Mouse (Mus musculus): ENCODE data around the gene Pisd.

DNA sequence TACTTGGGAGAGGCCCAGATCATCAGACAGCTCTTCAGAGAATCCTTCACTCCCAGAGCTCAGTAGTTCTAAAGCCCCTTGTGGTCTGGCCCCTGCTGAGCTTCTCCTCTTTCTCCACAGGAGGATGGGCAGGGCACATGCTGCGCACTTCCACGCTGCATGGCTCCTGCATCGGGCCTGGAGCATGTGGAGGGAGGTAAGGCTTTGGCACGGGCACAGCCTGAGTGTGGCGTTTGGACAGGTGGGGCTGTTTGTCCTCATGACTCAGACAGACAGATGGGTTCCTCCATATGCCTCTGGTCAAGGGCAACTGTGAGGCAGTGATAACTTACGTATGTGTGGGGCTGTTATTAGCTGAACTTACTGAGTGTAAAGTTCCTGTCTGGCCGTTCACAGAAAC, 63.2 kb downstream of the Pisd start:
- TF ChIP-seq EP300 (IDR thresholded peaks at IDR 0.05; ENCODE audit: low read depth) = no peak
- no peak for TF ChIP-seq CTCF (IDR thresholded peaks at IDR 0.05; ENCODE audit: low read depth)
